Mouse (Mus musculus): ENCODE data around the gene Cdk1. TPM values are rescaled to one million over a fixed set of nuclear protein-coding genes. Genes with fewer than 3 reads are reported as not detected.

The Cdk1 gene
- total RNA-seq, 4 experiments from 2014 or later, result 0.89 to 1.4 (median 1.1) TPM

- no peak for DNase-seq (ENCODE audit: low spot score in 2 of 2)
These were observed 43.6 kb downstream of the Cdk1 start for GRCm38 (mm10) chr10:69309109-69309508.

- peak in 1 of 2 experiments; percentile 9 for DNase-seq (ENCODE audit: low spot score in 2 of 2)
These were observed 45.7 kb downstream of the Cdk1 start for GRCm38 (mm10) chr10:69307067-69307466.

DNA sequence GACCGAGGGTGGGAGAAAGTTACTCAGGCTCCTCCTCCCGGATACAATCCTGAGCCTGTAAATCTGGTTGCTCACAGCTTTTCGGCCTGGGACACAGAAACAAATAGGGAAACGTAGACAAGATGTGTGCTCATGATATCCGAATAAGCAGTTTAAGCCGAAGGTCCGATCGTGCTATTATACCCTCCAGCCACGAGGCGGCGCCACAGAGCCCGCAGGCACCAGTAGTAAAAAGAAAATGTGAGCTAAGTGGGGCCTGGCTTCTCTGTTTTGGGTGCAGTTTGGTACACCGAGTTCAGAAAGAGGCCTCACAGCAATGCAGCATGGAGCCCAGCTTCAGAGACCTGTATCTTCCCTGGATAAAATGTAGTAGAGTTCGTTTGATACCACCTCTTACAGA lies 46.5 kb downstream of the Cdk1 start:
- DNase-seq (ENCODE audit: low spot score in 2 of 2), result no peak

DNA sequence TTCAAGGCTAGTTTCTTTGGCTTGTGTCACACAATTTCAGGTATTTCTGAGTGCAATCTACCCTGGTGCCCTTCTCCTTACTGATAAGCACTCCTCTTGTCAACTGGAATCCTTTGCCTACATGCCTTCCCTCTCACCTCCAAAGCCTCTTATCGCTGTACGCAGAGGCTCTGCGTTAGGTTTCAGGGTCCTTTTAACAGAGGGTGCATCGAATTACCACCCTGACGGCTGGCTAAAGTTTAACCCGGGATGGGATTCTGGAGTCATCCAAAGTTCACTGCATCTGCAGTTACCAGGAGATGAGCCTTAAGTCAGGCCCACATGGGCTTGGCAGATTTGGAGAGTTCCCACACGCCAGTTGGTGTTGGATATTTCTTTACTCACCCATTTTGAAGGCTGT lies 47.1 kb downstream of the Cdk1 start:
- DNase-seq (ENCODE audit: low spot score in 2 of 2), result no peak

DNA sequence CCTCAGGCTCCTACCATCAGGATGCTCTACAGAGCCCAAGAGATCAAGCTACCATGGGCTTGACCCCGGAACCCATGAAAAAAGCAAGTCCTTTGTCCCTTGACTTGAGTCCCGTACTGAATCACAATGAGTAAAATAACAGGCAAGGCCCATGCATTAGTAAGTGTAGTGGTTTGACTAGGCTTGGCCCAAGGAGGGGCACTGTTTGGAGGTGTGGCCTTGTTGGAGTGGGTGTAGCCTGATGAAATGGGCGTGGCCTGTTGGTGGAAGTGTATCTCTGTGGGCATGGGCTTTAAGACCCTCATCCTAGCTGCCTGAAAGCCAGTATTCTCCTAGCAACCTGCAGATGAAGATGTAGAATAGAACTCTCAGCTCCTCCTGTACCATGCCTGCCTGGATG lies 47.9 kb downstream of the Cdk1 start:
- no peak for DNase-seq (ENCODE audit: low spot score in 2 of 2)

GRCm38 (mm10) chr10:69302667-69303066 lies 50.1 kb downstream of the Cdk1 start:
- DNase-seq (ENCODE audit: low spot score in 2 of 2), result no peak

DNA sequence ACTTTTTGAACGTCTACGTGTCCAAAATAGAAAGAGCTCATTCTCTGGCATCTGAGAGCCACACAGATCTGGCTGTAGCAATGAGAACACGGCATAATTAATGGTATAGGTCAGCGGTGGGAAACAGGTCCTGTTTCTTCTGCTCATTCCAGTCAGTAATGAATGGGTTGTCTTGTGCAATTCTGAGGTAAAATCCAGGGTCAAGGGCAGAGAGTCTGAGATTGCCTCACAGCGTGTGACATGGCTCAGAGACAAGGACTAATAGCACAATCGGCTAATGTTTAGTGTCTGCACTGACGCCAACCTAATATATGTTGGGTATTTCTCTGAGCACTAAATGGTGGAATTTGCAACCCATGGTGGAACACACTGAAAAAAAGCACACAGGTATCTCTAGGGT lies 52.8 kb downstream of the Cdk1 start:
- DNase-seq (ENCODE audit: low spot score in 2 of 2), result no peak

DNA sequence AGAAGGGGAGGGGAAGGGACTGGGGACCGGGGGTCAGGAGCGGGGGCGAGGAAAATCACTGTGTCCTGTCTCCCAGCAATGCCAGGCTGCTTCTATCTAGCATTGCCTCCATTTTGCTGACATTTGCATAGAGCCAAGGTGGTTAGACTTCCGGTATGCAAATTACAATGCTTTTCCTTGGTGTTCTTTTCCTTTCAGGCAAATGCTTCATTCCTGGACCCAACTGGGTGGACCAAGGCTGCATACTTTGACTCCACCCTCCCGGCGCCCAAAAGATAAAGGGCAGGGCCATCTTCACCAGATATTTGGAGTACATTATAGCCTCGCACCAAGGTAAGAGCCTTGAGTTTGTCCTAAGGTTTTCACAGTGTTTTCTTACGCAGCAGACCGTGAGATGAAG lies 56.8 kb downstream of the Cdk1 start:
- DNase-seq (ENCODE audit: low spot score in 2 of 2), result no peak

- no peak for DNase-seq (ENCODE audit: low spot score in 2 of 2)
These were observed 62.0 kb downstream of the Cdk1 start for GRCm38 (mm10) chr10:69290736-69291135.

DNA sequence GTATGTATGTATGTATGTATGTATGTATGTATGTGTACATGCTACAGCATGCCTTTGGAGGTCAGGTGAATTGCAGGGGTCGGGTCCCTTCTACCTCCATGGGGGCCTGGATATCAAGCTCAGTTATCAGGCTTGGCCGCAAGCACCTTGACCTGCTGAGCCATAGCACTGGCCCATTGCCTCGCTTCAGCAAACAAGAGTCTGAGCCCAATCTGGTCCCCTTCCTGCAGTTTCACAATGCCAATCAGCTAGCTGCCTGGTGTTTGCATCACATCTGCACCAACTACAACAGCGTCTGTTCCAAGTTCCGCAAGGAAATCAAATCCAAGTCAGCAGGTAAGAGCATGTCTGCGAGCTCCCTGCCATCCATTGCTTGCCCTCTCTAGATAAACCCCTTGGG lies 64.0 kb downstream of the Cdk1 start:
- DNase-seq (ENCODE audit: low spot score in 2 of 2), result no peak

- no peak for DNase-seq (ENCODE audit: low spot score in 2 of 2)
These were observed 64.7 kb downstream of the Cdk1 start for GRCm38 (mm10) chr10:69288086-69288485.

DNA sequence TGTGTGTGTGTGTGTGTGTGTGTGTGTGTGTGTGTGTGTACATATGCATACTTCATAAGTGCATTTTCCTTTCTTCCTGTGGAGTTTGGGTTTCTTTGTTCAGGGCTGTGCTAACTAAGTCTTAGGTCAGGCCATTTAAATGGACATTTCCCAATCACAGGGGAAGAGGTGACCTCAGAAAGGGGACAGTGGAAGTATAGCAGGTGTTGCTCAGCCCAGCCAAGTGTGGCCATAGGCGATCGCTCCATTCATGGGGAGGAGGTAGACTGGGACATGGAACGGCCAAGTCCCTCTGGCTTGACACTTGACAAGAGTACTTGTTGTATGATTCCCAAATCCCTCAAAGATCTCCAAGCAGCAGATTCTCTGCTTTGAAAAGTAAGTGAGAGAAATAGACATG lies 65.8 kb downstream of the Cdk1 start:
- DNase-seq (ENCODE audit: low spot score in 2 of 2), result no peak

Other genes starting within 250 kb of the Cdk1 start
- gene Rhobtb1, start 201.5 kb downstream of the Cdk1 start, total RNA-seq (2022), result 1 to 10 TPM; 5.7 to 9.0 (median 6.8) TPM
- 1 to 10 TPM; 2.3 to 3.3 (median 2.9) TPM for gene A930033H14Rik, start 139.8 kb downstream of the Cdk1 start, total RNA-seq (2022)
- 100 to 1,000 TPM; 419 to 552 (median 475) TPM for gene Ank3, start 45.8 kb upstream of the Cdk1 start, total RNA-seq (2022)